Mouse (Mus musculus) lung, postnatal 0 days (tissue): ENCODE results near the gene Larp1b.

ENCODE experiments used
- CTCF ChIP-seq: IDR thresholded peaks from 2 replicates; pipeline ENCODE4 v1.5.1; 2016; ENCODE audit warnings: antibody characterized with exemption, mild to moderate bottlenecking
- EP300 ChIP-seq: IDR thresholded peaks from 2 replicates; pipeline ENCODE4 v1.6.1; 2016; ENCODE audit warnings: antibody characterized with exemption, mild to moderate bottlenecking, control low read depth

- no peak for TF ChIP-seq EP300
- TF ChIP-seq CTCF: no peak
Observed at GRCm38 (mm10) chr3:40952606-40953005, 3.0 kb downstream of the Larp1b start.
